Mouse (Mus musculus) CH12.LX (cell line): ENCODE measurements around the gene Akt3.

ENCODE experiments used
- CHD1 ChIP-seq: IDR thresholded peaks from 2 replicates; pipeline ENCODE4 v1.6.1; 2012; ENCODE audit warnings: low read depth, low read length, improper control_type of control experiment, inconsistent platforms
- CHD2 ChIP-seq: IDR thresholded peaks from 2 replicates; pipeline ENCODE4 v1.6.1; 2011; ENCODE audit warnings: low read length, improper control_type of control experiment
- E2F4 ChIP-seq: IDR thresholded peaks from 2 replicates; pipeline ENCODE4 v1.6.1; 2011; ENCODE audit warnings: low read depth, low read length, improper control_type of control experiment; ENCODE audit not compliant: insufficient replicate concordance
- KAT2A ChIP-seq: IDR thresholded peaks from 2 replicates; pipeline ENCODE4 v1.6.1; 2012; ENCODE audit warnings: low read length, improper control_type of control experiment, inconsistent platforms; ENCODE audit not compliant: insufficient replicate concordance
- MAX ChIP-seq: IDR thresholded peaks from 2 replicates; pipeline ENCODE4 v1.6.1; 2011; ENCODE audit warnings: low read length, improper control_type of control experiment
- MEF2A ChIP-seq: IDR thresholded peaks from 2 replicates; pipeline ENCODE4 v1.6.1; 2014; ENCODE audit warnings: low read depth, mild to moderate bottlenecking, inconsistent platforms, low read length, improper control_type of control experiment, borderline replicate concordance
- MYC ChIP-seq: IDR thresholded peaks from 2 replicates; pipeline ENCODE4 v1.6.1; 2011; ENCODE audit warnings: low read depth, mild to moderate bottlenecking, improper control_type of control experiment, low read length
- POLR2A ChIP-seq: IDR thresholded peaks from 2 replicates; pipeline ENCODE4 v1.6.1; 2011; ENCODE audit warnings: low read depth, mild to moderate bottlenecking, improper control_type of control experiment, low read length
- USF1 ChIP-seq: IDR thresholded peaks from 2 replicates; pipeline ENCODE4 v1.6.1; 2014; ENCODE audit warnings: low read depth, mild to moderate bottlenecking, inconsistent platforms, low read length, improper control_type of control experiment
- USF2 ChIP-seq: conservative IDR thresholded peaks from 2 replicates; pipeline ENCODE4 v1.6.1; 2011; ENCODE audit warnings: low read depth, low read length, improper control_type of control experiment
- ZC3H11A ChIP-seq: IDR thresholded peaks from 2 replicates; pipeline ENCODE4 v1.6.1; 2012; ENCODE audit warnings: low read depth, mild to moderate bottlenecking, inconsistent platforms, low read length, improper control_type of control experiment

DNA sequence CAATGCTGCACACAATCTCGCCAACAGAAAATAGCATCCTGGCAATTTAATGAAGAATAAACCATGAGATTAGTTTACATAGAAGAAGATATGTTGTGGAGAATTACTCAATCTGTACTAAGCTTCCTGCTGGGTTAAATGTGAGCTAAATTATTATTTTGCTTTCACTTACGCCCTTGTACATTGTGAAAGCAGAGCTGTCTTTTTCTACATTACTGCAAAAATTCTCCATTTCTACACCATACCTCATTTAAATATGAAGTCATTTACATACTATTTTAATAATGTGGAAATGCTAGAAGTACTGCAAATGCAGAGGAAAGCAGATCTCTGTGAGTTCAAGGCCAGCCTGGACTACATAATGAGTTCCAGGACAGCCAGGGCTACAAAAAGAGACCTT, 116.5 kb downstream of the Akt3 start:
- TF ChIP-seq MAX (no peak), CHD2 (no peak), USF2 (no peak), CHD1 (no peak), E2F4 (no peak), ZC3H11A (no peak), POLR2A (no peak), KAT2A (no peak), USF1 (no peak), MYC (no peak), MEF2A (no peak)
